Mouse (Mus musculus) Patski (cell line): ENCODE measurements around the gene Mxd1. TPM values are rescaled to one million over a fixed set of nuclear protein-coding genes. Genes with fewer than 3 reads are reported as not detected.
A peak's percentile ranks its signal among the peaks of the same experiment; 100 is the strongest.

Experiments
- ATAC-seq: fragments of 100-300 bp; one replicate; pipeline ENCODE4 v1.8.0; 2021
- CTCF ChIA-PET: fragments of 350-600 bp; sonication (Branson Sonifier 250); formaldehyde crosslinking; loops from one replicate; lab custom pipeline; 2022; ENCODE audit warnings: inconsistent platforms; lab: Charles Lee
- POLR2A ChIA-PET: fragments of 350-600 bp; sonication (Branson Sonifier 250); formaldehyde crosslinking; loops from one replicate; lab custom pipeline; 2022; ENCODE audit warnings: antibody characterized with exemption, inconsistent platforms; lab: Charles Lee
- DNase-seq: peaks from one replicate; pipeline ENCODE4 v3.0.0-alpha.2; 2011; ENCODE audit warnings: low read depth, low spot score
- H3K27me3 ChIP-seq: fragments of 371-371 bp; one replicate; pipeline ENCODE4 v1.5.1; 2021
- CTCF ChIP-seq: fragments of 100-300 bp; IDR thresholded peaks from one replicate; pipeline ENCODE4 v1.5.1; 2021
- in situ Hi-C: fragments of 300-500 bp; cut with MboI; formaldehyde crosslinking; loops from 3 replicates; pipeline ENCODE4 v1.11.1; 2018; ENCODE audit warnings: low pct_unique_long_range_greater_than_20kb, mixed read lengths
- polyA plus RNA-seq: library from polyadenylated mRNA; unstranded; gene quantifications from one replicate; pipeline ENCODE4 v1.2.3, GENCODE M21; 2021

Mxd1 gene
- polyA plus RNA-seq, result 4.8 TPM

GRCm38 (mm10) chr6:86668580-86669239 lies at the start of gene Mxd1:
Gene Mxd1, minus strand, starts transcription at chr6:86669161.
- ATAC-seq (peak; percentile 5), DNase-seq (no peak)
- POLR2A ChIA-PET, result interaction anchor here (0.6 to 1.2 kb wide), 3 partner anchors 17 to 231 kb away, joined by 3 to 4 read pairs (median 3); no protein-coding TSS in a partner anchor
- in situ Hi-C loops, result loop anchor here (5.0 kb wide), 1 partner anchor 66 kb away; no protein-coding TSS in a partner anchor
- H3K27me3 ChIP-seq, result no peaks in the 10 kb centered on the region
- CTCF ChIA-PET, result interaction anchor here (1.6 kb wide), 1 partner anchor 123 kb away, joined by 9 read pairs; no protein-coding TSS in a partner anchor
- no peak for TF ChIP-seq CTCF

DNA sequence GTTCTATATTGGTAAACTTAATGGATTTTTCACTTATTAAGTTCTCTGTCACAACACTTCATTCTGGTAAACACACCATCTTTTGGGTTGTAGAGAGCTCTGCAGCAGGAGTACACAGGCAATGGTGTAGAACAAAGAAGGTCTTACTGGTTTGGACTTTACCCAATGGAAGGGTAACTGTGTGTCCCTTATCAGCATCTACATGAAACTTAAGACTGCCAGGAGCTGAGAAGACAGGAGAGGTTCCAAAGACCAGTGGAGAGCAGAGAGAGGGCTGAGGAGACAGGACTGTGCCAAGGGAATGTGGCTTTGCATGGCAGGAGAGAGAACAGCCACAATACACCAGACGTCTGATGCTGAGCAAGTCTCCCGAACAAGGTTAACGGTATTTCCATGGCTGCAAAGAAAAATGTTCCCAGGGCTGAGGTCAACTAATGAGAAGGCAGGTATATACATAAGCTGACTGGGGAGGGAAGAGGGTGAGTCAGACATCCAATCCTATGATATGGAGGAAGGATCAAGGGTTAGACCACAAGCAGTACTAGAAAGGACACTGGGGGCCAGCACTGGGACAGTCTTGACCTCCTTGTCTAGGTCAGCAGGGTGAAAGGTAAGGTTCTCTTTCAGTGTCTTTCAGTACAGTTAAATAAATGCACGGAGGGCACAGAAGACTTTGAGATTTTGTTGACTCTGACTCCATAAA lies 39.3 kb upstream of the Mxd1 start:
- no peak for TF ChIP-seq CTCF
- POLR2A ChIA-PET, result no interaction called here
- in situ Hi-C loops, result no loop called here
- CTCF ChIA-PET, result interaction anchor here (2.4 kb wide), 1 partner anchor 12 kb away, joined by 10 read pairs; no protein-coding TSS in a partner anchor
- ATAC-seq (no peak), DNase-seq (no peak)
- H3K27me3 ChIP-seq, result no peaks in the 10 kb centered on the region

DNA sequence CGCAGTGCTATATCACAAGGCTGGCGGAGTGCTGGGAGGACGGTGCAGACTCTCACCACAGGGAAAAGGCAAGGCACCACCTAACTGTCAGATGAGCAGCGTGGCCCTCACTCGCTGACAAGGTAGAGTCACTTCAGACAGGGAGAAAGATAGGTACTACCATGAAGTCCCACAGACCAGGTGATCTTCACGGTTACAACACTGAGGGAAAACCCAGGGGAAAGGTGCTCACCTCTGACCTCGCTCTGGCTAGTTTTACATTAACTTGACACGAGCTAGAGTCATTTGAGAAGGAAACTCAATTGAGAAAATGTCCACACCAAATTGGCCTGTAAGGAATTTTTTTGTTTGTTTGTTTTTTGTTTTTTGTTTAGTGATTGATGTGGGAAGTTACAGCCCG lies 33.6 kb upstream of the Mxd1 start:
- no peak for DNase-seq
- TF ChIP-seq CTCF, result no peak
- H3K27me3 ChIP-seq, result no peaks in the 10 kb centered on the region
- in situ Hi-C loops, result no loop called here
- ChIA-PET POLR2A (no interaction called here), CTCF (interaction anchor here (1.3 kb wide), 1 partner anchor 30 kb away, joined by 3 read pairs; no protein-coding TSS in a partner anchor)
- ATAC-seq, result no peak

DNA sequence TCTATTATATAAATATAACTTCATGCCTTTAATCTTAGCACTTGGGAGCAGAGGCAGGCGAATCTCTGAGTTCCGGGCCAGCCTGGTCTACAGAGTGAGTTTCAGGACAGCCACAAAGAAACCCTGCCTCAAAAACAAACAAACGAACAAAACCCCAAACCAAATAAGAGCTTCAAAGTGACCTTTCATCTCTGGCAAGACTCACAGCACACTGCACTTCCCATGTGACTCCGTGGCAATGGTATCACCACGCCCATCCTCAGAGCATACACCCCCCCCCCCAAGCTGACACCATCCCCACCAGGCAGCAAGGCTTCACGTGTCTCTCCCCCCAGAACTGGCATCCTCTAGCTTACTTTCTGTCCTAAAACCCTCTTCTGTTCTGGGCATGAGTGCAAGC lies 28.9 kb upstream of the Mxd1 start:
- POLR2A ChIA-PET, result interaction anchor here (1.2 kb wide), 1 partner anchor 12 kb away, joined by 4 read pairs; no protein-coding TSS in a partner anchor
- CTCF ChIA-PET, result interaction anchor here (1.1 to 2.5 kb wide), 2 partner anchors 8 to 11 kb away, joined by 3 to 10 read pairs; no protein-coding TSS in a partner anchor
- no peaks in the 10 kb centered on the region for H3K27me3 ChIP-seq
- in situ Hi-C loops, result no loop called here
- DNase-seq (no peak), ATAC-seq (no peak)
- TF ChIP-seq CTCF, result no peak

GRCm38 (mm10) chr6:86696213-86696612 lies 27.3 kb upstream of the Mxd1 start:
- no peaks in the 10 kb centered on the region for H3K27me3 ChIP-seq
- CTCF ChIA-PET, result interaction anchor here (2.5 kb wide), 1 partner anchor 13 kb away, joined by 10 read pairs; no protein-coding TSS in a partner anchor
- DNase-seq (no peak), ATAC-seq (no peak)
- POLR2A ChIA-PET, result no interaction called here
- no peak for TF ChIP-seq CTCF
- in situ Hi-C loops, result no loop called here

GRCm38 (mm10) chr6:86694465-86694864 lies 25.5 kb upstream of the Mxd1 start:
- no peaks in the 10 kb centered on the region for H3K27me3 ChIP-seq
- TF ChIP-seq CTCF, result peak; percentile 66
- ChIA-PET CTCF (interaction anchor here (0.9 to 1.8 kb wide), 4 partner anchors 11 to 24 kb away, joined by 3 to 5 read pairs (median 4); no protein-coding TSS in a partner anchor), POLR2A (no interaction called here)
- DNase-seq (no peak), ATAC-seq (no peak)
- in situ Hi-C loops, result no loop called here

DNA sequence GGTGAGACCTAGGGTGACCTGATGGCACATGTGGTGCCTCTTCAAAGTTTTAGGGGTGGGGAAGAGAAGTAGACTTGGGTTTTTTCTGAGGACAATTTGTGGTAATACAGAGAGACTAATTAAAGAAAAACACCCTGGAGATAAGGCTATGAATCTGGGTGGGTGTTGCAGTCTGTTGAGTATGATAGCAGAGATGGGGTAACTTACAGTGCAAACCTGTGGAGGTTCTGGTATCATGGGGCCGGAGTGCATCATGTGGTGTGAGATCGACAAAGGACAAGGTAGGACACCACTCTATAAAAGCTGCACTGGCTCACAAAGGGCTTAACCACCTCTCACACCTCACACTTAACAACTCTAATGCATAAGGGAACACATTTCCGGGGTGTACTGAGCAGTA lies 20.7 kb upstream of the Mxd1 start:
- CTCF ChIA-PET, result interaction anchor here (1.1 to 1.2 kb wide), 2 partner anchors 9 to 117 kb away, joined by 3 read pairs; no protein-coding TSS in a partner anchor
- DNase-seq (no peak), ATAC-seq (no peak)
- POLR2A ChIA-PET, result no interaction called here
- no peak for TF ChIP-seq CTCF
- in situ Hi-C loops, result no loop called here
- no peaks in the 10 kb centered on the region for H3K27me3 ChIP-seq

GRCm38 (mm10) chr6:86686971-86687370 lies 18.0 kb upstream of the Mxd1 start:
- DNase-seq (peak; percentile 86), ATAC-seq (peak; percentile 65)
- in situ Hi-C loops, result no loop called here
- no peaks in the 10 kb centered on the region for H3K27me3 ChIP-seq
- no peak for TF ChIP-seq CTCF
- ChIA-PET CTCF (no interaction called here), POLR2A (interaction anchor here (0.7 kb wide), 1 partner anchor 47 kb away, joined by 5 read pairs; no protein-coding TSS in a partner anchor)

- ChIA-PET CTCF (interaction anchor here (1.0 kb wide), 2 partner anchors 9 to 153 kb away, joined by 3 read pairs; no protein-coding TSS in a partner anchor), POLR2A (no interaction called here)
- DNase-seq, result no peak
- H3K27me3 ChIP-seq, result no peaks in the 10 kb centered on the region
- TF ChIP-seq CTCF, result no peak
- in situ Hi-C loops, result no loop called here
- no peak for ATAC-seq
These were observed 15.7 kb upstream of the Mxd1 start for GRCm38 (mm10) chr6:86684655-86685011.

- no peaks in the 10 kb centered on the region for H3K27me3 ChIP-seq
- DNase-seq, result peak; percentile 28
- in situ Hi-C loops, result no loop called here
- no peak for TF ChIP-seq CTCF
- no peak for ATAC-seq
- POLR2A ChIA-PET, result no interaction called here
- CTCF ChIA-PET, result interaction anchor here (1.0 kb wide), 1 partner anchor 152 kb away, joined by 3 read pairs; no protein-coding TSS in a partner anchor
These were observed 15.1 kb upstream of the Mxd1 start, which contains the start of gene Snrnp27 for GRCm38 (mm10) chr6:86683872-86684654. Gene Snrnp27, minus strand, starts transcription at chr6:86684522.
